Mouse (Mus musculus) bone marrow macrophage, adult 2 months (primary cell): ENCODE results near the gene Rasl11b.

ENCODE experiments used
- CTCF ChIP-seq: IDR thresholded peaks from 2 replicates; pipeline ENCODE4 v1.5.1; 2012; ENCODE audit warnings: low read depth, mild to moderate bottlenecking, low read length, moderate library complexity
- POLR2A ChIP-seq: IDR thresholded peaks from 2 replicates; pipeline ENCODE4 v1.6.1; 2012; ENCODE audit warnings: mild to moderate bottlenecking, low read depth, low read length, borderline replicate concordance

DNA sequence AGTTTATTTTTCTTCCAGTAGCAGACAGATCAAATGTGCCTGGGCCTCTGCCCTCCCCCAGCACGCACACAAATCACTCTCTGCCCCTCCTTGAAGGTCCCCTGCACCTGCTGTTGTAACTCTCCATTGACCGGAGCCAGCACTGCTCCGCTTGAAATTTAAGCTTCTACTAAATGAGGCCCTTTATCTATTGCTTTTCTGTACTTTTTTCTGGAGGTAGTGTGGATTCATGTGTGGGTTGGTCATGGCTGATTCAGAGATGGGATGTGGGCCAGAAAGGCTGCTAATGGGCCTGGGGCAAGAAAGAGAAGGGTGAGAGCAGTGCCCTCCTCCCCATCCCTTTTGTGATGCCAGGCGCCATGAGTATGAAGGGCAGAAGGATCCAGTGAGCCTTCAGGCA is 51.4 kb downstream of the Rasl11b start:
- TF ChIP-seq CTCF = no peak
- no peak for TF ChIP-seq POLR2A
